Mouse (Mus musculus) ES-E14 (cell line): ENCODE data around the gene Isl2. TPM values are rescaled to one million over a fixed set of nuclear protein-coding genes. Genes with fewer than 3 reads are reported as not detected.

Source experiments
- DNase-seq: peaks from one replicate; pipeline ENCODE4 v3.0.0-alpha.2; 2013; ENCODE audit warnings: low read depth, low spot score
- H3K27ac ChIP-seq: 2 replicates; pipeline ENCODE4 v1.5.1; 2012; ENCODE audit warnings: low read depth, mild to moderate bottlenecking, low read length, moderate library complexity, mixed read lengths; ENCODE audit not compliant: poor library complexity, insufficient read depth, severe bottlenecking
- H3K36me3 ChIP-seq: 2 replicates; pipeline ENCODE4 v1.6.1; 2012; ENCODE audit warnings: mild to moderate bottlenecking, low read length, moderate library complexity, mixed read lengths; ENCODE audit not compliant: control insufficient read depth, poor library complexity, insufficient read depth, severe bottlenecking
- H3K4me1 ChIP-seq, 2 experiments: fragments of 150-350 bp in 1 of 2; sonication (generic) in 1 of 2; 2 replicates each; pipeline ENCODE4 v1.6.1; 2012; ENCODE audit warnings: low read length in 2 of 2, mild to moderate bottlenecking in 1 of 2, mixed read lengths in 1 of 2; ENCODE audit not compliant: control insufficient read depth in 2 of 2, insufficient read depth in 2 of 2, poor library complexity in 1 of 2
- H3K4me3 ChIP-seq, 2 experiments: fragments of 150-350 bp in 1 of 2; sonication (generic) in 1 of 2; 2 replicates each; pipeline ENCODE4 v1.5.1; 2012; ENCODE audit warnings: low read length in 2 of 2, low read depth in 1 of 2, mild to moderate bottlenecking in 1 of 2, mixed read lengths in 1 of 2; ENCODE audit not compliant: insufficient read depth in 1 of 2, poor library complexity in 1 of 2, severe bottlenecking in 1 of 2
- H3K9ac ChIP-seq: 2 replicates; pipeline ENCODE4 v1.6.1; 2012; ENCODE audit warnings: low read depth, mild to moderate bottlenecking, low read length, mixed read lengths; ENCODE audit not compliant: poor library complexity, insufficient read depth, severe bottlenecking
- H3K9me3 ChIP-seq: fragments of 150-350 bp; sonication (generic); 2 replicates; pipeline ENCODE4 v1.6.1; 2012; ENCODE audit warnings: low read depth, mild to moderate bottlenecking, low read length; ENCODE audit not compliant: control insufficient read depth, insufficient read depth
- CHD2 ChIP-seq: IDR thresholded peaks from 2 replicates; pipeline ENCODE4 v1.6.1; 2014; ENCODE audit warnings: mild to moderate bottlenecking, low read depth, low read length, inconsistent platforms
- HCFC1 ChIP-seq: IDR thresholded peaks from 2 replicates; pipeline ENCODE4 v1.6.1; 2012; ENCODE audit warnings: low read length, inconsistent platforms, borderline replicate concordance; ENCODE audit not compliant: insufficient read depth
- MAFK ChIP-seq: IDR thresholded peaks from 2 replicates; pipeline ENCODE4 v1.6.1; 2014; ENCODE audit warnings: mild to moderate bottlenecking, low read depth, low read length, inconsistent platforms; ENCODE audit not compliant: insufficient read depth
- ZC3H11A ChIP-seq: IDR thresholded peaks from 2 replicates; pipeline ENCODE4 v1.6.1; 2012; ENCODE audit warnings: low read depth, mild to moderate bottlenecking, inconsistent platforms, low read length, borderline replicate concordance
- ZNF384 ChIP-seq: IDR thresholded peaks from 2 replicates; pipeline ENCODE4 v1.6.1; 2012; ENCODE audit warnings: low read depth, low read length, inconsistent platforms
- in situ Hi-C, 2 experiments: fragments of 600-800 bp; cut with MboI; formaldehyde crosslinking; loops; one replicate each; pipeline ENCODE4 v1.15.1; 2025; ENCODE audit warnings: low sequenced_read_pairs in 2 of 2, inconsistent platforms in 1 of 2; ENCODE audit not compliant: unreplicated experiment in 2 of 2
- total RNA-seq: library from RNA; depleted of rRNA; stranded (reverse); fragments of 300-350 nt; gene quantifications from 2 replicates; pipeline ENCODE4 v1.2.3, GENCODE M21; 2012

The Isl2 gene
- total RNA-seq, 1 experiment: 0.45 TPM

- TF ChIP-seq MAFK: no peak
- no peak for TF ChIP-seq HCFC1
- TF ChIP-seq CHD2: no peak
- TF ChIP-seq ZC3H11A: no peak
- TF ChIP-seq ZNF384: no peak
- Histone ChIP-seq H3K4me1 (peaks cover 0 to 8% of the 10 kb centered on the region in 2 experiments; a peak in 1 of 4 replicates), H3K36me3 (no peaks in the 10 kb centered on the region), H3K9me3 (no peaks in the 10 kb centered on the region), H3K9ac (no peak overlapping the region), H3K4me3 (peak overlapping the region in 1 of 2 experiments; percentile 16; a peak in 1 of 4 replicates), H3K27ac (no peak overlapping the region)
- no peak for DNase-seq
- in situ Hi-C loops: no loop called here
Measured at GRCm38 (mm10) chr9:55539661-55540390, 1.4 kb downstream of the Isl2 start.

- no peak for DNase-seq
- H3K4me1 ChIP-seq: peaks cover 0 to 11% of the 10 kb centered on the region in 2 experiments; a peak in 1 of 4 replicates
Measured at GRCm38 (mm10) chr9:55540391-55540770, 1.9 kb downstream of the Isl2 start.

GRCm38 (mm10) chr9:55540888-55541287 is 2.4 kb downstream of the Isl2 start:
- Histone ChIP-seq H3K27ac (no peak overlapping the region), H3K9ac (no peak overlapping the region), H3K36me3 (no peaks in the 10 kb centered on the region), H3K4me1 (peaks cover 0 to 13% of the 10 kb centered on the region in 2 experiments; a peak in 1 of 4 replicates), H3K9me3 (no peaks in the 10 kb centered on the region), H3K4me3 (peak overlapping the region; percentile 47 to 62)
- TF ChIP-seq MAFK (no peak), ZC3H11A (no peak), HCFC1 (no peak), ZNF384 (no peak), CHD2 (no peak)
- in situ Hi-C loops: no loop called here
- DNase-seq: peak; percentile 81

More at GRCm38 (mm10) chr9:55540391-55540770, 1.9 kb downstream of the Isl2 start:
- in situ Hi-C loops: no loop called here
- no peaks in the 10 kb centered on the region for H3K9me3 ChIP-seq
- H3K36me3 ChIP-seq: no peaks in the 10 kb centered on the region
- peak overlapping the region; percentile 47 to 62; a peak in 3 of 4 replicates for H3K4me3 ChIP-seq
- no peak overlapping the region for H3K9ac ChIP-seq
- no peak overlapping the region for H3K27ac ChIP-seq
- TF ChIP-seq CHD2 (no peak), HCFC1 (no peak), ZNF384 (no peak), MAFK (no peak), ZC3H11A (no peak)

DNA sequence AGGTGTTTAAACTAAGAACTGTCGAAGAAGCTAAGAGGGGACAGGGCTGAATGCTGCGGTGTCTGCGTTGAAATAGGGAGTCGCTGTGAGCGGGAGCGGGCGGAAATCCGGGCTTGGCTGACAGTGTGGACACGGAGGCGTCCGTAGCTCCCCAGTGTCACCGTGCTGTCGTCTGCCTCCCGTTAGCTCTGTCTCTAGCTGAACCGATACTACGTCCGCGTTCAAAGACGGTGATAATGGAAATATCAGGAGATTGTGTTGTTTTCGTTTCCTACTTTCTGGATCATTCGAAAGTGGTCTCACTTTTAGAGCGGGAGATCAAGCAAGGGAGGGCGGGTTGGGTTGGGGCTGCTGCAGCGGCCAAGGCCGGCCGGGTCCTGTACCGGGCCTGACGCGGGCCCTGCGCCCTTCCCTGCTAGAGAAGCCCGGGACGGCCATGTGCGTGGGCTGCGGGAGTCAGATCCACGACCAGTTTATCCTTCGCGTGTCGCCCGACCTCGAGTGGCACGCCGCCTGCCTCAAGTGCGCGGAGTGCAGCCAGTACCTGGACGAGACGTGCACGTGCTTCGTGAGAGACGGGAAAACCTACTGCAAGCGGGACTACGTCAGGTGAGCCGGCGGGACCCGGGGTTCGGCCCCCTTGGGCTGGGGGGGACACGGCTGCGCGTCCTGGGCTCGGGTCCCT is 3.4 kb downstream of the Isl2 start:
- Histone ChIP-seq H3K9ac (peak overlapping the region; percentile 16; the same call in 1 of the 2 replicates), H3K9me3 (no peaks in the 10 kb centered on the region), H3K4me3 (peak overlapping the region in 1 of 2 experiments; percentile 55; a peak in 2 of 4 replicates), H3K4me1 (peaks cover 0 to 14% of the 10 kb centered on the region in 2 experiments; a peak in 1 of 4 replicates), H3K27ac (no peak overlapping the region), H3K36me3 (no peaks in the 10 kb centered on the region)
- in situ Hi-C loops: no loop called here
- TF ChIP-seq CHD2: no peak
- DNase-seq: no peak
